Mouse (Mus musculus): ENCODE results near the gene Nol4l. TPM values are rescaled to one million over a fixed set of nuclear protein-coding genes. Genes with fewer than 3 reads are reported as not detected.

Gene Nol4l
- total RNA-seq (2014; fragmentation: Nextera tagmentation): 39.2 and 45.3 TPM in 2 replicates
- total RNA-seq (2017): 13.5 and 13.9 TPM in 2 replicates
- polyA plus RNA-seq (2012): 19.8 and 23.4 TPM in 2 replicates

GRCm38 (mm10) chr2:153529931-153530766 lies at the start of gene Nol4l:
Gene Nol4l (minus strand): TSS chr2:153529971.
- Histone ChIP-seq H3K27me3 (ENCODE audit: insufficient read depth, low read length) (peaks cover 71% of the 10 kb centered on the region), H3K4me3 (ENCODE audit: low read depth, low read length) (peak within 1 kb of the TSS; percentile 75), H3K9me3 (replicated peaks) (peaks cover 2% of the 10 kb centered on the region; the same call in 1 of the 2 replicates), H3K36me3 (replicated peaks) (no peaks in the 10 kb centered on the region), H3K4me1 (ENCODE audit: insufficient read depth, low read depth, low read length) (peaks cover 57% of the 10 kb centered on the region)
- DNase-seq (ENCODE audit: low spot score) (peak; percentile 55), ATAC-seq (ENCODE audit: extremely low read depth, insufficient number of reproducible peaks, low FRiP score, poor library complexity, severe bottlenecking) (no peak)
- TF ChIP-seq CTCF (IDR thresholded peaks at IDR 0.05; ENCODE audit: low read depth, low read length): no peak
- TF ChIP-seq GATA1 (IDR thresholded peaks at IDR 0.05; ENCODE audit: borderline replicate concordance, low read length): no peak
- no peak for TF ChIP-seq TAL1 (conservative IDR thresholded peaks at IDR 0.05; ENCODE audit: low read depth, low read length)
- no peak for TF ChIP-seq GATA2 (IDR thresholded peaks at IDR 0.05; ENCODE audit: borderline replicate concordance, low read depth, low read length)
- no peak for TF ChIP-seq POLR2AphosphoS5 (IDR thresholded peaks at IDR 0.05; ENCODE audit: insufficient replicate concordance, low read depth, low read length)

- Histone ChIP-seq H3K36me3 (replicated peaks) (no peaks in the 10 kb centered on the region), H3K27me3 (ENCODE audit: insufficient read depth, low read length) (peaks cover 17% of the 10 kb centered on the region; the same call in 1 of the 2 replicates), H3K4me3 (ENCODE audit: low read depth, low read length) (0 out of 2 replicates have a peak overlapping the region, but pooled peaks have one; percentile 3), H3K4me1 (ENCODE audit: insufficient read depth, low read depth, low read length) (peaks cover 77% of the 10 kb centered on the region), H3K9me3 (replicated peaks) (no peaks in the 10 kb centered on the region)
- no peak for TF ChIP-seq TAL1 (conservative IDR thresholded peaks at IDR 0.05; ENCODE audit: low read depth, low read length)
- ATAC-seq (ENCODE audit: extremely low read depth, insufficient number of reproducible peaks, low FRiP score, poor library complexity, severe bottlenecking) (no peak), DNase-seq (ENCODE audit: low spot score) (peak; percentile 47)
Measured at GRCm38 (mm10) chr2:153577122-153577521, 47.4 kb upstream of the Nol4l start.

GRCm38 (mm10) chr2:153576150-153576549 lies 46.4 kb upstream of the Nol4l start:
- H3K9me3 ChIP-seq (replicated peaks): no peaks in the 10 kb centered on the region
- peak; percentile 28 for ATAC-seq (ENCODE audit: extremely low read depth, insufficient number of reproducible peaks, low FRiP score, poor library complexity, severe bottlenecking)
- peaks cover 14% of the 10 kb centered on the region; the same call in 1 of the 2 replicates for H3K27me3 ChIP-seq (ENCODE audit: insufficient read depth, low read length)
- no peak for DNase-seq (ENCODE audit: low spot score)
- H3K4me1 ChIP-seq (ENCODE audit: insufficient read depth, low read depth, low read length): peaks cover 72% of the 10 kb centered on the region
- H3K4me3 ChIP-seq (ENCODE audit: low read depth, low read length): no peak overlapping the region
- no peak for TF ChIP-seq CTCF (IDR thresholded peaks at IDR 0.05; ENCODE audit: low read depth, low read length)
- TF ChIP-seq GATA1 (IDR thresholded peaks at IDR 0.05; ENCODE audit: borderline replicate concordance, low read length): no peak
- TF ChIP-seq TAL1 (conservative IDR thresholded peaks at IDR 0.05; ENCODE audit: low read depth, low read length): peak; percentile 51
- TF ChIP-seq POLR2AphosphoS5 (IDR thresholded peaks at IDR 0.05; ENCODE audit: insufficient replicate concordance, low read depth, low read length): no peak
- no peaks in the 10 kb centered on the region for H3K36me3 ChIP-seq (replicated peaks)

- H3K36me3 ChIP-seq (replicated peaks): no peaks in the 10 kb centered on the region
- peaks cover 66% of the 10 kb centered on the region for H3K4me1 ChIP-seq (ENCODE audit: insufficient read depth, low read depth, low read length)
- no peaks in the 10 kb centered on the region for H3K9me3 ChIP-seq (replicated peaks)
- TF ChIP-seq GATA2 (IDR thresholded peaks at IDR 0.05; ENCODE audit: borderline replicate concordance, low read depth, low read length): no peak
- no peak for TF ChIP-seq GATA1 (IDR thresholded peaks at IDR 0.05; ENCODE audit: borderline replicate concordance, low read length)
- no peak for DNase-seq (ENCODE audit: low spot score)
- no peak overlapping the region for H3K4me3 ChIP-seq (ENCODE audit: low read depth, low read length)
- 0 out of 2 replicates have a peak, but pooled peaks have one; percentile 8 for ATAC-seq (ENCODE audit: extremely low read depth, insufficient number of reproducible peaks, low FRiP score, poor library complexity, severe bottlenecking)
- H3K27me3 ChIP-seq (ENCODE audit: insufficient read depth, low read length): peaks cover 13% of the 10 kb centered on the region; the same call in 1 of the 2 replicates
Measured at GRCm38 (mm10) chr2:153575554-153575953, 45.8 kb upstream of the Nol4l start.

GRCm38 (mm10) chr2:153573101-153573500 lies 43.3 kb upstream of the Nol4l start:
- Histone ChIP-seq H3K36me3 (replicated peaks) (no peaks in the 10 kb centered on the region), H3K4me3 (ENCODE audit: low read depth, low read length) (no peak overlapping the region), H3K4me1 (ENCODE audit: insufficient read depth, low read depth, low read length) (peaks cover 63% of the 10 kb centered on the region), H3K9me3 (replicated peaks) (no peaks in the 10 kb centered on the region), H3K27me3 (ENCODE audit: insufficient read depth, low read length) (peaks cover 17% of the 10 kb centered on the region; the same call in 1 of the 2 replicates)
- TF ChIP-seq POLR2AphosphoS5 (IDR thresholded peaks at IDR 0.05; ENCODE audit: insufficient replicate concordance, low read depth, low read length) (no peak), TAL1 (conservative IDR thresholded peaks at IDR 0.05; ENCODE audit: low read depth, low read length) (no peak), GATA1 (IDR thresholded peaks at IDR 0.05; ENCODE audit: borderline replicate concordance, low read length) (no peak), CTCF (IDR thresholded peaks at IDR 0.05; ENCODE audit: low read depth, low read length) (no peak), GATA2 (IDR thresholded peaks at IDR 0.05; ENCODE audit: borderline replicate concordance, low read depth, low read length) (no peak)
- no peak for DNase-seq (ENCODE audit: low spot score)
- no peak for ATAC-seq (ENCODE audit: extremely low read depth, insufficient number of reproducible peaks, low FRiP score, poor library complexity, severe bottlenecking)

GRCm38 (mm10) chr2:153568541-153568940 lies 38.8 kb upstream of the Nol4l start:
- Histone ChIP-seq H3K36me3 (replicated peaks) (no peaks in the 10 kb centered on the region), H3K27me3 (ENCODE audit: insufficient read depth, low read length) (peaks cover 34% of the 10 kb centered on the region), H3K4me3 (ENCODE audit: low read depth, low read length) (no peak overlapping the region), H3K4me1 (ENCODE audit: insufficient read depth, low read depth, low read length) (peaks cover 33% of the 10 kb centered on the region), H3K9me3 (replicated peaks) (no peaks in the 10 kb centered on the region)
- peak; percentile 8; the same call in 1 of the 2 replicates for ATAC-seq (ENCODE audit: extremely low read depth, insufficient number of reproducible peaks, low FRiP score, poor library complexity, severe bottlenecking)
- DNase-seq (ENCODE audit: low spot score): no peak
- no peak for TF ChIP-seq POLR2AphosphoS5 (IDR thresholded peaks at IDR 0.05; ENCODE audit: insufficient replicate concordance, low read depth, low read length)
- no peak for TF ChIP-seq GATA1 (IDR thresholded peaks at IDR 0.05; ENCODE audit: borderline replicate concordance, low read length)
- TF ChIP-seq CTCF (IDR thresholded peaks at IDR 0.05; ENCODE audit: low read depth, low read length): no peak
- no peak for TF ChIP-seq GATA2 (IDR thresholded peaks at IDR 0.05; ENCODE audit: borderline replicate concordance, low read depth, low read length)
- TF ChIP-seq TAL1 (conservative IDR thresholded peaks at IDR 0.05; ENCODE audit: low read depth, low read length): peak; percentile 53

Measured in G1E (cell line).